Mouse (Mus musculus) CD4-positive helper T cell, adult 2 months (primary cell): Measurements from ENCODE around the gene Gpr33.

Experiments used
- DNase-seq: peaks from one replicate; pipeline ENCODE4 v3.0.0-alpha.2; 2012; ENCODE audit warnings: low read depth, missing footprints, low spot score

The Gpr33 gene

GRCm38 (mm10) chr12:51985826-51986225 lies 42.0 kb downstream of the Gpr33 start:
- DNase-seq, result no peak

GRCm38 (mm10) chr12:51985163-51985748 lies 42.6 kb downstream of the Gpr33 start:
- no peak for DNase-seq

- no peak for DNase-seq
Measured at GRCm38 (mm10) chr12:51983625-51984024, 44.2 kb downstream of the Gpr33 start.

GRCm38 (mm10) chr12:51976531-51976930 lies 51.3 kb downstream of the Gpr33 start:
- peak; percentile 51 for DNase-seq

- DNase-seq, result peak; percentile 13
Measured at GRCm38 (mm10) chr12:51974381-51974780, 53.5 kb downstream of the Gpr33 start.
